14 mouse cellular contexts compared by ENCODE assay signal in the genomic region with DNA sequence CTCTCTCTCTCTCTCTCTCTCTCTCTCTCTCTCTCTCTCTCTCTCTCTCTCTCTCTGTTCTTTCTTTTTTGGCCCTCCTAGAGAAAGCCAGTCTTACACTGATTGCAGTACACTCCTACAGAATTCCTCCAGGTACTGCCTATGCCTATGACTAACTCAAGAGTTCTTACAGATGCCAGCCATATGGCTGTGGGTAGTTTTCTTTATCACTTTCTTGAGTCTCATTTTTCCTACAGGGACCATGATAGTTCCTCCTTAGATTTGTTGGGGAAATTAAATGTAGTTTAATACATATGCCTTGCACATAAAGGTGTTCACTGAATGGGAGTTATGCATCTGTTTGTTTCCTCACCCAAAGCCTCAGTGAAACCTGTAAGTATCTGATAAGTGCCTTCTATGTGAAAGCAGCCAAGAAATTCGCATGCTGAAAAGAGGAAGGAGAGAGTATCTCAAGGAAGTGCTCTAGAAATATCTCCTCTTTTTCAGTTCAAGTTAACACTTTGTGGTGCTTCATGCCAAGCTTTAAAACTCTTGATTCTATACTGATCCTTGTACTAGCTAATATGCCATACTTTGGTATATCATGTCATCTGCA. TPM values are rescaled to one million over a fixed set of nuclear protein-coding genes. Genes with fewer than 3 reads are reported as not detected.
A peak's percentile ranks its signal among the peaks of the same experiment; 100 is the strongest.
DNase-seq lines count a peak whose midpoint lies in the region; ATAC-seq lines count a peak whose summit lies in the region.
"Had no signal": no experiment of that assay in that cellular context is flagged by ENCODE, and none has a peak within 500 bp of the region (broad histone marks: within the 10 kb centered on the region; RNA-seq: fewer than 3 reads in every experiment).

No protein-coding gene starts in this region.

- peak; percentile 29 to 65 for DNase-seq in frontal cortex, adult 2 months (ENCODE audit: extremely low spot score in 1 of 2, low spot score in 1 of 2)
- DNase-seq in frontal cortex, postnatal 10 days (ENCODE audit: low spot score in 2 of 2) = no peak
- DNase-seq in spleen, postnatal 36 days (ENCODE audit: low spot score in 2 of 2) = peak; percentile 27 to 63
- no peak for DNase-seq in spleen, adult 12 weeks (ENCODE audit: low spot score)
- DNase-seq in telencephalon, adult 2 months (ENCODE audit: low read depth, low spot score) = peak; percentile 79
- DNase-seq in retina, postnatal 1 day = no peak
- DNase-seq: lung, postnatal 14 days had no signal

- 7% methylated on average over 1 of the region's 1 CpGs for WGBS in liver, embryonic 12.5 days (ENCODE audit: insufficient replicate concordance)
- 74% methylated on average over 1 of the region's 1 CpGs for WGBS in forebrain, embryonic 16.5 days

- H3K9me3 ChIP-seq in liver, embryonic 12.5 days (replicated peaks) = no peaks in the 10 kb centered on the region
- H3K9me3 ChIP-seq in forebrain, embryonic 16.5 days (ENCODE audit: control insufficient read depth, low read length) = no peaks in the 10 kb centered on the region
- H3K9me3 ChIP-seq: heart, embryonic 13.5 days; hindbrain, embryonic 13.5 days had no signal

- H3K36me3 ChIP-seq in liver, embryonic 12.5 days = no peaks in the 10 kb centered on the region
- no peaks in the 10 kb centered on the region for H3K36me3 ChIP-seq in forebrain, embryonic 16.5 days (ENCODE audit: control insufficient read depth, insufficient read depth)
- H3K36me3 ChIP-seq: heart, embryonic 13.5 days; hindbrain, embryonic 13.5 days had no signal

- peak; percentile 51; the same call in 1 of the 2 replicates for ATAC-seq in liver, embryonic 12.5 days
- no peak for ATAC-seq in forebrain, embryonic 16.5 days

- H3K4me3 ChIP-seq in liver, embryonic 12.5 days = no peak overlapping the region
- no peak overlapping the region for H3K4me3 ChIP-seq in forebrain, embryonic 16.5 days (replicated peaks; ENCODE audit: low read length)
- H3K4me3 ChIP-seq: heart, embryonic 13.5 days; hindbrain, embryonic 13.5 days had no signal

- H3K9ac ChIP-seq in liver, embryonic 12.5 days = no peak overlapping the region
- no peak overlapping the region for H3K9ac ChIP-seq in forebrain, embryonic 16.5 days (replicated peaks; ENCODE audit: low read depth, low read length)
- H3K9ac ChIP-seq: heart, embryonic 13.5 days; hindbrain, embryonic 13.5 days had no signal

- H3K4me2 ChIP-seq in liver, embryonic 12.5 days = 0 out of 2 replicates have a peak overlapping the region, but pooled peaks have one; percentile 6
- no peak overlapping the region for H3K4me2 ChIP-seq in forebrain, embryonic 16.5 days (ENCODE audit: low read length)
- H3K4me2 ChIP-seq: heart, embryonic 13.5 days; hindbrain, embryonic 13.5 days had no signal

- H3K27ac ChIP-seq in liver, embryonic 12.5 days = no peak overlapping the region
- no peak overlapping the region for H3K27ac ChIP-seq in forebrain, embryonic 16.5 days (ENCODE audit: low read length)
- H3K27ac ChIP-seq: heart, embryonic 13.5 days; hindbrain, embryonic 13.5 days had no signal

- no peaks in the 10 kb centered on the region for H3K27me3 ChIP-seq in liver, embryonic 12.5 days (replicated peaks)
- H3K27me3 ChIP-seq in forebrain, embryonic 16.5 days (replicated peaks; ENCODE audit: control insufficient read depth, insufficient read depth, low read length) = no peaks in the 10 kb centered on the region
- H3K27me3 ChIP-seq: heart, embryonic 13.5 days; hindbrain, embryonic 13.5 days had no signal

- peaks cover 34% of the 10 kb centered on the region for H3K4me1 ChIP-seq in liver, embryonic 12.5 days
- no peaks in the 10 kb centered on the region for H3K4me1 ChIP-seq in forebrain, embryonic 16.5 days (replicated peaks; ENCODE audit: control insufficient read depth, insufficient read depth, low read length)
- H3K4me1 ChIP-seq: heart, embryonic 13.5 days; hindbrain, embryonic 13.5 days had no signal

RNA-seq across cellular contexts. Expression of gene Ccr1l1, which starts 13.2 kb away (rescaled TPM):
- polyA plus RNA-seq in frontal cortex, adult 2 months (2012; rRNA removed) = 0.23 TPM in 1 of 2 replicates, not detected in the other
- polyA plus RNA-seq in liver, embryonic 12.5 days (2016; fragmentation: Nextera tagmentation; extraction: Ambion mirVana) = not detected in 2 replicates
- not detected in 2 replicates for polyA plus RNA-seq in forebrain, embryonic 16.5 days (2015; fragmentation: Nextera tagmentation; extraction: Ambion mirVana)
- polyA plus RNA-seq: heart, embryonic 13.5 days; hindbrain, embryonic 13.5 days; kidney, embryonic 16.5 days; limb, embryonic 11.5 days; midbrain, postnatal 0 days had no signal

RNA-seq across cellular contexts. Expression of gene Ccr1, which starts 22.9 kb away (rescaled TPM):
- 0.13 and 0.30 TPM in 2 replicates for polyA plus RNA-seq in frontal cortex, adult 2 months (2012; rRNA removed)
- polyA plus RNA-seq in liver, embryonic 12.5 days (2016; fragmentation: Nextera tagmentation; extraction: Ambion mirVana) = 1.4 and 1.6 TPM in 2 replicates
- 0.39 and 0.70 TPM in 2 replicates for polyA plus RNA-seq in forebrain, embryonic 16.5 days (2015; fragmentation: Nextera tagmentation; extraction: Ambion mirVana)

RNA-seq across cellular contexts. Expression of gene Ccr3, which starts 30.4 kb away (rescaled TPM):
- polyA plus RNA-seq in frontal cortex, adult 2 months (2012; rRNA removed) = 0.04 TPM in 2 replicates
- 0.05 TPM in 1 of 2 replicates, not detected in the other for polyA plus RNA-seq in liver, embryonic 12.5 days (2016; fragmentation: Nextera tagmentation; extraction: Ambion mirVana)
- polyA plus RNA-seq in forebrain, embryonic 16.5 days (2015; fragmentation: Nextera tagmentation; extraction: Ambion mirVana) = not detected in 2 replicates
- polyA plus RNA-seq: hindbrain, embryonic 13.5 days; kidney, embryonic 16.5 days; limb, embryonic 11.5 days; midbrain, postnatal 0 days had no signal

Comparison
In these comparisons a context has a peak if more than half of its experiments do, and no peak if none do; other contexts are left out.
1. DNase-seq: peak in frontal cortex, adult 2 months (2 of 2), spleen, postnatal 36 days (2 of 2) and telencephalon, adult 2 months (single experiment); none in frontal cortex, postnatal 10 days (0 of 2), spleen, adult 12 weeks (single experiment) and retina, postnatal 1 day (single experiment).